Mouse (Mus musculus) embryonic facial prominence, embryonic 10.5 days (tissue): ENCODE measurements around the gene Sel1l. TPM values are rescaled to one million over a fixed set of nuclear protein-coding genes. Genes with fewer than 3 reads are reported as not detected.
A peak's percentile ranks its signal among the peaks of the same experiment; 100 is the strongest.
"Not testable (repeated sequence)": the region's sequence is repeated elsewhere in the genome, so short reads cannot be mapped to it uniquely, and the experiment has no call there.

Experiments used
- DNase-seq: peaks from one replicate; pipeline ENCODE4 v3.0.0-alpha.2; 2017; ENCODE audit warnings: low spot score
- H3K27ac ChIP-seq: fragments of 300-500 bp; sonication (generic); replicated peaks from 2 replicates; pipeline ENCODE4 v1.5.1; 2016; ENCODE audit warnings: mild to moderate bottlenecking
- H3K27me3 ChIP-seq: fragments of 300-500 bp; sonication (generic); replicated peaks from 2 replicates; pipeline ENCODE4 v1.6.1; 2016; ENCODE audit warnings: low read depth, mild to moderate bottlenecking; ENCODE audit not compliant: poor library complexity, severe bottlenecking
- H3K36me3 ChIP-seq: fragments of 300-500 bp; sonication (generic); replicated peaks from 2 replicates; pipeline ENCODE4 v1.6.1; 2016; ENCODE audit warnings: mild to moderate bottlenecking, moderate library complexity
- H3K4me1 ChIP-seq: fragments of 300-500 bp; sonication (generic); 2 replicates; pipeline ENCODE4 v1.6.1; 2016
- H3K4me3 ChIP-seq: fragments of 300-500 bp; sonication (generic); 2 replicates; pipeline ENCODE4 v1.5.1; 2016; ENCODE audit warnings: mild to moderate bottlenecking, moderate library complexity
- H3K9me3 ChIP-seq: fragments of 300-500 bp; sonication (generic); 2 replicates; pipeline ENCODE4 v1.6.1; 2016; ENCODE audit warnings: mild to moderate bottlenecking
- WGBS: fragments of 180-500 bp; shearing (Covaris S2); methylation state at CpG from one replicate; pipeline ENCODE4 v1.1.7; 2016; 5-methylcytosine and 5-hydroxymethylcytosine counted together
- polyA plus RNA-seq: library from polyadenylated mRNA; unstranded; fragments of >200 nt; fragmentation: Nextera tagmentation; extraction: Ambion mirVana; gene quantifications from 2 replicates; pipeline ENCODE4 v1.2.1, GENCODE M21; 2016

Gene Sel1l
- polyA plus RNA-seq, 1 experiment from 2014 or later: 56.3 TPM

DNA sequence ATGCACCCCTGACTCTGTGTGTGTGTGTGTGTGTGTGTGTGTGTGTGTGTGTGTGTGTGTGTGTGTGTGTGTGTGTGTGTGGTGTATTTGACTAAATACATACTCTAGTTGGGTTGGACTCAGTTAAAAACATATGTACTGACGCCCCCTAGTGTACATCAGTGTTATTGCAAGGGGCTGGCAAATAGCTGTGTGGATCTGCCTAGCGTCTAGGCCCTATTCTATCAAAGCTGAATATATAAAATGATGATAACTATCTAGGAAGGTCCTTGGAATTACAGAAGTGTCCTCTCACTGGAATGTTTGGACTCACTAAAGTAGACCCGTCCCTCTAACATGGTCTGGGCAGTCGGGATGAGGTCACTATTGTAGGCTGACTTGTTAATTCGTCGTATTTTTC, 59.2 kb downstream of the Sel1l start:
- no peaks in the 10 kb centered on the region for H3K9me3 ChIP-seq
- 52% methylated on average over 6 of the region's 6 CpGs for WGBS
- peaks cover 12% of the 10 kb centered on the region for H3K4me1 ChIP-seq
- no peak overlapping the region for H3K4me3 ChIP-seq
- DNase-seq: peak; percentile 65
- H3K27ac ChIP-seq: no peak overlapping the region
- no peaks in the 10 kb centered on the region for H3K36me3 ChIP-seq
- no peaks in the 10 kb centered on the region for H3K27me3 ChIP-seq

DNA sequence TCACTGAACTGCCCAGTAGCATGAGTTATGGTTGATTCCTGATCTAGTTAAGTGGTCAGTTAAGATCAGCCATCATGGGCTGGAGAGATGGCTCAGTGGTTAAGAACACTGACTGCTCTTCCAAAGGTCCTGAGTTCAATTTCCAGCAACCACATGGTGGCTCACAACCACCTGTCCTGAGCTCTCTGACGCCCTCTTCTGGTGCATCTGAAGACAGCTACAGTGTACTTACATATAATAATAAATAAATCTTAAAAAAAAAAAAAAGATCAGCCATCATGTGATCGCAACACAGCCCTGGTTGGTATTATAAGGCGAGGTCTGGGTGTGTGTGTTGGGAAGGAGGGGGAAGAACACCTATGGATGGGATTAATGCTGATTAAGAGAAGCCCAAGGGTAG, 60.5 kb downstream of the Sel1l start:
- H3K4me3 ChIP-seq, DNase-seq, H3K27me3 ChIP-seq, H3K36me3 ChIP-seq, H3K27ac ChIP-seq, H3K9me3 ChIP-seq: not testable (repeated sequence)
- 69% methylated on average over 3 of the region's 3 CpGs for WGBS
- peaks cover 12% of the 10 kb centered on the region for H3K4me1 ChIP-seq

GRCm38 (mm10) chr12:91787959-91788437, 61.0 kb downstream of the Sel1l start, which contains the start of gene Ston2:
Gene Ston2 (minus strand): TSS chr12:91788387.
- Histone ChIP-seq H3K27ac (no peak within 1 kb of the TSS), H3K4me3 (no peak within 1 kb of the TSS), H3K27me3 (no peaks in the 10 kb centered on the region), H3K4me1 (peaks cover 12% of the 10 kb centered on the region), H3K36me3 (no peaks in the 10 kb centered on the region), H3K9me3 (no peaks in the 10 kb centered on the region)
- DNase-seq: no peak
- WGBS: 83% methylated on average over 9 of the region's 9 CpGs

DNA sequence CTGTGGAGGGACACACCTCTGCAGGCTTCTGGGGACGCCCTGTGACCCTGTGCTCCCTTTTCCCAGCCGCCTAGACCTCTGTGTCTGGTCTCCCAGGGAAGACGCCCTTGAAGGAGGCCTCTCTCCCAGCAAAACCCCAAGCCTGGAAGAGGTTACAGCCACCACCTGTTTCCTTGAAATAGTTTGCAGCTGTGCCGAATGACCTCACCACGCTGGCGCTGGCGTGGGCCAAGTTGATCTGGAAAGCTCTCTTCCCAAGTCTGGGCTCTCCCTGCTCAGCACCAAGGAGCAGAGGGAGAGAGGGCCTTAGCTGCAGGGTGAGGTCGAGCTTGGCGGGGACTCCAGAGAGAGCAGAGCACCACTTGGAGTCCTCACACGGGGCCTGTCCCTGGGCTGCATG, 62.6 kb downstream of the Sel1l start:
- WGBS: 38% methylated on average over 10 of the region's 10 CpGs
- peak; percentile 69 for DNase-seq
- Histone ChIP-seq H3K27ac (no peak overlapping the region), H3K4me3 (no peak overlapping the region), H3K36me3 (no peaks in the 10 kb centered on the region), H3K27me3 (no peaks in the 10 kb centered on the region), H3K9me3 (no peaks in the 10 kb centered on the region), H3K4me1 (peaks cover 12% of the 10 kb centered on the region)

DNA sequence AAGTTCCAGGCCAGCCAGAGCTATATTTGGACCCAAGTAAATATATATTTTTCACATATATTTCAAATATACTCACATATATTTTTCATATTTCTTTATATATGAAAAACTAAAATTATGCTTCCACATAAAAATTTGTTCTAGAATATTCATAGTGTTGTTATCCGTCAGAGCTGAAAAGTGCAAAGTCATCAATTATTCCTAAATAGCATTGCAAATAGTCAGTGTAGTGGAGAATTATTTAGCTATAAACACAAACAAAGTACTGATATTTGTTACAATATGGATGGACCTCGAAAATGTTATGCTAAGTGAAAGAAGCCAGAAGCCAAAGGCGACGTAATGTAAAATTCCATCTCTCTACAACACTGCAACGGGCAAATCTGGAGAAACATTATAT, 67.5 kb downstream of the Sel1l start:
- Histone ChIP-seq H3K4me1 (peaks cover 29% of the 10 kb centered on the region), H3K27ac (no peak overlapping the region), H3K9me3 (no peaks in the 10 kb centered on the region), H3K36me3 (no peaks in the 10 kb centered on the region), H3K27me3 (peaks cover 40% of the 10 kb centered on the region), H3K4me3 (no peak overlapping the region)
- 90% methylated on average over 5 of the region's 5 CpGs for WGBS
- DNase-seq: no peak

- Histone ChIP-seq H3K27ac (no peak overlapping the region), H3K4me1 (peaks cover 23% of the 10 kb centered on the region), H3K36me3 (no peaks in the 10 kb centered on the region), H3K4me3 (no peak overlapping the region), H3K9me3 (no peaks in the 10 kb centered on the region), H3K27me3 (peaks cover 40% of the 10 kb centered on the region)
- DNase-seq: no peak
- WGBS: 77% methylated on average over 3 of the region's 3 CpGs
Observed at GRCm38 (mm10) chr12:91780531-91780930, 68.4 kb downstream of the Sel1l start.

DNA sequence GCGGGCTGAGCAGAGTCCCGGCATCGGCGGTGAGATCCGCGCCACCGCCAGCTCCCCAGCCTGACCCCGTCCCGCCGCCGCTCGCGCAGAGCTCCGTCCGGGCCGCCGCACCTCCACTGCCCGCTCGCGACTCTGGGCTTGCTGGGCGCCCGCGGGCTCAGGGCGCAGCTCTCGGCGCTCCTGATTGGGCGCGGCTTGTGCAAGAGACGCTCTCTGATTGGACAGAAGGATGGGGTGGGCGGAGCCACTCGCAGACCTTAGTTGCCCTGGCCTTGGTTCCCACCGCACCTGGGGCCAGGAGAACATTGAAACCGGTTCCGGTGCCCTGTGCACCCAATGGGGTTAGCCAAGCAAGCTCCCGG, 70.0 kb downstream of the Sel1l start:
- Histone ChIP-seq H3K9me3 (no peaks in the 10 kb centered on the region), H3K27me3 (peaks cover 40% of the 10 kb centered on the region), H3K36me3 (no peaks in the 10 kb centered on the region), H3K27ac (peak overlapping the region; percentile 83), H3K4me1 (peaks cover 23% of the 10 kb centered on the region), H3K4me3 (peak overlapping the region; percentile 83)
- under 1% methylated on average over 35 of the region's 35 CpGs for WGBS
- peak; percentile 87 for DNase-seq

DNA sequence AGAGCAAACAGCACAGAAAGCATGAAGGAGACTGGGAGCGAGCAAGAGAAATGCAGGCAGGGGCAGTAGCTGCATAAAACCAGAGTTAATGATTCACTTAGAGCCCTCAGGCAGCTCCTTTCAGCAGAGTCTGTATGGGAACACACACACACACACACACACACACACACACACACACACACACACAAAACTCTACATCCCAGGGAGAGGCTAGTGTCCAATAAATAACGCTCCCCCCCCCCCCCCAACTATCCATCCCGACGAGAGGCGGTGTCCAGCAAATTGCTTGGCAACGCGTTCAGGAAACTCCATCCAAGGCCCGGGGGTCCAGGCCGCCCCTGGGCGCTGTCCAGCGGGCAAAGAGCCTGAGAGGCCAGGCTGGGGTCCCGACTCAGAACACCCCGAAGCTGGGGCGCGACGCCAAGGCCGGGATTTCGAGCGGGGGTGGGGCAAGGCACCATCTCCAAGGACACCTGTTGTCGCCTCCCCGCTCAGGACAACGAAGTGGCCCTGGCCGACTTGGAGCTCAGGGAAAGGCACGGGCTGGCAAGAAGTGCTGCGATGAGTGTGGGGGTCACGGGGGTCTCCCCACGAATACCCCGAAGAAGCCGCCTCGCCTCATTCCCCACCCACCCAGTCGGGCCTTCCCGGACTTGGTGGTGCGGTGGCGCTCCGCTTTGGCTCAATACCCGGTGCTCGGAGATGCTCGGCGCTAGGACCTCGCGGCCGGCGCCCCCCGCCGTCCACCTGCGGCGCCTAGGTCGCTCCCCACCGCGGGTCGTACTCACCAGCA, 70.5 kb downstream of the Sel1l start:
- DNase-seq: peak; percentile 62

DNA sequence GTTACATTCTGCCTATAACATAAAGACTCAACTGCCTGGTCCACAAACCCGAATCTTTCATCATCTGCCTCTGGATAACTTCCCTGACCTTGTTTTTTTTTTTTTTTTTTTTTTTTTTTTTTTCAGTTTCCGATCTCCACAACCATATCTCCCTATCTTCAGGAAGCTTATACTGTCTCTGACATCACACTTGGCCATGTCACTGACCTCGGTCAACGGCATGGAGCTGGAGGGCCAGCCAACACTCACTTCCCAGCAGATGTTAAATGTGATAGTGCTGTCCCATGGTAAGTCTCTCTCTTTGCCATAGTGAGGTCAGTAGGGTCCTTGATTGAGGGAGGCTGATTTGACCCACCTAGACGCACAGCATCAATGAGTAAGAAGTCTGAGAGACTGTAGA, 72.6 kb downstream of the Sel1l start:
- DNase-seq: no peak
- no peak overlapping the region for H3K27ac ChIP-seq
- H3K4me3 ChIP-seq: no peak overlapping the region
- WGBS: 81% methylated on average over 5 of the region's 5 CpGs
- H3K27me3 ChIP-seq: peaks cover 40% of the 10 kb centered on the region
- H3K9me3 ChIP-seq: no peaks in the 10 kb centered on the region
- H3K4me1 ChIP-seq: peaks cover 23% of the 10 kb centered on the region
- no peaks in the 10 kb centered on the region for H3K36me3 ChIP-seq

More for the DNA sequence above, 70.5 kb downstream of the Sel1l start:
- peaks cover 40% of the 10 kb centered on the region for H3K27me3 ChIP-seq
- WGBS: under 1% methylated on average over 51 of the region's 51 CpGs
- H3K4me1 ChIP-seq: peaks cover 23% of the 10 kb centered on the region
- H3K27ac ChIP-seq: peak overlapping the region; percentile 83
- H3K36me3 ChIP-seq: no peaks in the 10 kb centered on the region
- no peaks in the 10 kb centered on the region for H3K9me3 ChIP-seq
- H3K4me3 ChIP-seq: peak overlapping the region; percentile 83

- no peak for DNase-seq
- no peak overlapping the region for H3K27ac ChIP-seq
- no peaks in the 10 kb centered on the region for H3K9me3 ChIP-seq
- H3K27me3 ChIP-seq: peaks cover 29% of the 10 kb centered on the region
- WGBS: 74% methylated on average over 8 of the region's 8 CpGs
- H3K4me3 ChIP-seq: no peak overlapping the region
- peaks cover 23% of the 10 kb centered on the region for H3K4me1 ChIP-seq
- H3K36me3 ChIP-seq: no peaks in the 10 kb centered on the region
Observed at GRCm38 (mm10) chr12:91774811-91775284, 74.1 kb downstream of the Sel1l start.

DNA sequence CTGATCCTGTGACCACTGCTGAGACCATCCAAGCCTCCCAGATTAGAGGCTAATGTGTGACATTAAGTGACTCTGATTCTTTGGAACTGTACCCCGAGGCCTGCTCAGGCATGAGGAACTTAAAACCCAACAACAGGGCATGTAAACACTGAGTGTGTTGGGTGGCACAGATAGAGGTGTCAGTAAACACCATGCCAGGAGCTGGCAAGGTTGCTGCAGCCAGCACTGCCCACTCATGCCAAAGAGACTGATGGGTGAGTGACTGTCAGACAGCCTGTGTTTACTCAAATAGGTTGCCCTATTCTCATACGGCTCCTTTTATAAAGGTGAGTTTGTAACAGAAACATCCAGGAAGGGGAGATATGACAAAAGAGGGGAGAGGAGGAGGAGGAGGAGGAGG, 80.1 kb downstream of the Sel1l start:
- Histone ChIP-seq H3K4me3 (no peak overlapping the region), H3K9me3 (no peaks in the 10 kb centered on the region), H3K27me3 (no peaks in the 10 kb centered on the region), H3K4me1 (peaks cover 38% of the 10 kb centered on the region), H3K36me3 (no peaks in the 10 kb centered on the region), H3K27ac (no peak overlapping the region)
- 82% methylated on average over 2 of the region's 2 CpGs for WGBS
- no peak for DNase-seq

GRCm38 (mm10) chr12:91768176-91768575, 80.8 kb downstream of the Sel1l start:
- Histone ChIP-seq H3K27ac (no peak overlapping the region), H3K9me3 (no peaks in the 10 kb centered on the region), H3K4me3 (no peak overlapping the region), H3K4me1 (peaks cover 38% of the 10 kb centered on the region), H3K27me3 (no peaks in the 10 kb centered on the region), H3K36me3 (no peaks in the 10 kb centered on the region)
- 88% methylated on average over 6 of the region's 6 CpGs for WGBS
- no peak for DNase-seq
